Mouse (Mus musculus): ENCODE data around the gene Arhgap23.

DNA sequence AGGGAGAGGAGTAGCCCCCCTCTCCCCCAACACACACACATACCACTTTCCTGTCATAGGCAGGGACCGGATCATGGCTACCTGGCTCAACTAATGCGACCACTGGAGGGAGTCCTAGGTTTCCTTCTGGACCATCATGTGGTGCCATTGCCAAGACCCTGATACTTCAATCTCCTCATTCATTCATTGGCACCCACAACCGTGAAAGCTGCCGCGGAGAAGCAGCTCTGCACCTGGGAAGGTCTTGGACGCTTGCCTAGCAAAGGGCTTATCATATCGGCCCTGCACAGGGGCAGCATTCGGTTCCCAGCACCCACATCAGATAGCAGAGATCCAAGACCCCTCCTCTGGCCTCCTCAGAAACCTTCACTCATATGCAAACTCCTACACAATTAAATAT is 91.0 kb downstream of the Arhgap23 start:
- no peak for TF ChIP-seq CTCF (IDR thresholded peaks at IDR 0.05; ENCODE audit: extremely low read depth, insufficient read length, insufficient replicate concordance, low read depth, low read length)
- TF ChIP-seq POLR2A (IDR thresholded peaks at IDR 0.05; ENCODE audit: low read depth, low read length), result no peak
